Mouse (Mus musculus): ENCODE measurements around the gene Srrm4. TPM values are rescaled to one million over a fixed set of nuclear protein-coding genes. Genes with fewer than 3 reads are reported as not detected.

Gene Srrm4
- polyA plus RNA-seq, 1 experiment from 2014 or later = 32.0 TPM

DNA sequence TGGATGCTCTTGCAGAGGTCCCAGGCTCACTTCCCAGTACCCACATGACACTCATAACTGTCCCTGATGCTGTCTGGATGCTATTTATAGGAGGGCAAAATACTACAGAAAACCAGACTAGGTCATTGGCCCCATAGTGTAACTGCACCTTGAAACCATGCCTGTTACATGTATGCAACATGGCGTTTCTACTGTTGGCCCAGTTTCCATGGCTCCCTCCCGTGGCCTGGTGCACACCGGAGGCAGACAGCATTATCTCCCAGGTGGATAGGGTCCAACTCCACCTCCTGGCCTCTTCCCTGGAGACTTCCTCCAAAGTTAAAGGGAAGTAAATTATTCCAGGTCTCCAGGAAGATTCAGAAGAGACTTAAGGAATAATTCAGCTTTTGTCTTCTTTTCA is 27.2 kb downstream of the Srrm4 start:
- no peak for DNase-seq (ENCODE audit: low spot score)
- Histone ChIP-seq H3K4me3 (ENCODE audit: low read depth, low read length) (no peak overlapping the region), H3K36me3 (ENCODE audit: control insufficient read depth, insufficient read depth, low read length) (no peaks in the 10 kb centered on the region), H3K9me3 (ENCODE audit: control insufficient read depth, low read length) (no peaks in the 10 kb centered on the region), H3K4me2 (replicated peaks; ENCODE audit: low read depth, low read length) (no peak overlapping the region), H3K9ac (ENCODE audit: low read depth, low read length) (no peak overlapping the region), H3K4me1 (replicated peaks; ENCODE audit: control insufficient read depth, insufficient read depth, low read length) (no peaks in the 10 kb centered on the region; the same call in 1 of the 2 replicates), H3K27ac (ENCODE audit: low read depth, low read length) (no peak overlapping the region), H3K27me3 (ENCODE audit: control insufficient read depth, insufficient read depth, low read length) (no peaks in the 10 kb centered on the region)
- ATAC-seq (ENCODE audit: low FRiP score) = no peak
- 88% methylated on average over 3 of the region's 3 CpGs for WGBS

GRCm38 (mm10) chr5:116563713-116564112 is 27.9 kb downstream of the Srrm4 start:
- ATAC-seq (ENCODE audit: low FRiP score) (no peak), DNase-seq (ENCODE audit: low spot score) (no peak)
- WGBS = 87% methylated on average over 6 of the region's 6 CpGs
- H3K4me2 ChIP-seq (replicated peaks; ENCODE audit: low read depth, low read length) = no peak overlapping the region
- no peaks in the 10 kb centered on the region for H3K36me3 ChIP-seq (ENCODE audit: control insufficient read depth, insufficient read depth, low read length)
- no peaks in the 10 kb centered on the region for H3K9me3 ChIP-seq (ENCODE audit: control insufficient read depth, low read length)
- H3K4me3 ChIP-seq (ENCODE audit: low read depth, low read length) = no peak overlapping the region
- no peak overlapping the region for H3K27ac ChIP-seq (ENCODE audit: low read depth, low read length)
- no peaks in the 10 kb centered on the region for H3K4me1 ChIP-seq (replicated peaks; ENCODE audit: control insufficient read depth, insufficient read depth, low read length)
- no peaks in the 10 kb centered on the region for H3K27me3 ChIP-seq (ENCODE audit: control insufficient read depth, insufficient read depth, low read length)
- H3K9ac ChIP-seq (ENCODE audit: low read depth, low read length) = no peak overlapping the region

GRCm38 (mm10) chr5:116559091-116559490 is 32.5 kb downstream of the Srrm4 start:
- Histone ChIP-seq H3K4me1 (replicated peaks; ENCODE audit: control insufficient read depth, insufficient read depth, low read length) (peaks cover 4% of the 10 kb centered on the region; the same call in 1 of the 2 replicates), H3K4me2 (replicated peaks; ENCODE audit: low read depth, low read length) (no peak overlapping the region), H3K9ac (ENCODE audit: low read depth, low read length) (no peak overlapping the region), H3K9me3 (ENCODE audit: control insufficient read depth, low read length) (no peaks in the 10 kb centered on the region), H3K27me3 (ENCODE audit: control insufficient read depth, insufficient read depth, low read length) (no peaks in the 10 kb centered on the region), H3K36me3 (ENCODE audit: control insufficient read depth, insufficient read depth, low read length) (no peaks in the 10 kb centered on the region), H3K27ac (ENCODE audit: low read depth, low read length) (no peak overlapping the region), H3K4me3 (ENCODE audit: low read depth, low read length) (no peak overlapping the region)
- WGBS = 80% methylated on average over 7 of the region's 7 CpGs
- ATAC-seq (ENCODE audit: low FRiP score) = no peak
- DNase-seq (ENCODE audit: low spot score) = no peak

DNA sequence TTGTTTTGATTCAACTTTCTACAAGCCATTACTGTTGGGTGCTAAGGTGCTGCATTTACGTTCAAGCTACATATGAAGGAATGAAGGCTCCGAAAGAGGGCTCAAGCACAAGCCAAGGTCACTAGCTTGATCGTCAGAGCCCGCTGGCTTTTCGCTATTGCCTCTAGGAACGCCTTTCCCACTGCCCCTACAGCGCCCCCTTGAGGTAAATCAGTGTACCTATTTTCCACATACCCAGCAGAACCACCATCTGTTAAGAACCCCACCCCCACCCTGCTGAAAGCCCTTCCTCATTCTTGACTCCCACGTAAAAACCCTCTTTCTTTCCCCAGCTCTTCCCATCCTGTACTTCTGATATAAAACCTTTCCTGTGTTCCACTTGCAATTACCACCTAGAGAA is 35.0 kb downstream of the Srrm4 start:
- H3K36me3 ChIP-seq (ENCODE audit: control insufficient read depth, insufficient read depth, low read length) = no peaks in the 10 kb centered on the region
- no peak overlapping the region for H3K9ac ChIP-seq (ENCODE audit: low read depth, low read length)
- H3K27ac ChIP-seq (ENCODE audit: low read depth, low read length) = no peak overlapping the region
- peaks cover 6% of the 10 kb centered on the region; the same call in 1 of the 2 replicates for H3K4me1 ChIP-seq (replicated peaks; ENCODE audit: control insufficient read depth, insufficient read depth, low read length)
- 39% methylated on average over 8 of the region's 8 CpGs for WGBS
- no peaks in the 10 kb centered on the region for H3K27me3 ChIP-seq (ENCODE audit: control insufficient read depth, insufficient read depth, low read length)
- DNase-seq (ENCODE audit: low spot score) = peak; percentile 27
- no peak overlapping the region for H3K4me2 ChIP-seq (replicated peaks; ENCODE audit: low read depth, low read length)
- no peak for ATAC-seq (ENCODE audit: low FRiP score)
- no peaks in the 10 kb centered on the region for H3K9me3 ChIP-seq (ENCODE audit: control insufficient read depth, low read length)
- H3K4me3 ChIP-seq (ENCODE audit: low read depth, low read length) = no peak overlapping the region

GRCm38 (mm10) chr5:116553868-116554267 is 37.7 kb downstream of the Srrm4 start:
- Histone ChIP-seq H3K27ac (ENCODE audit: low read depth, low read length) (no peak overlapping the region), H3K36me3 (ENCODE audit: control insufficient read depth, insufficient read depth, low read length) (no peaks in the 10 kb centered on the region), H3K9me3 (ENCODE audit: control insufficient read depth, low read length) (no peaks in the 10 kb centered on the region), H3K9ac (ENCODE audit: low read depth, low read length) (no peak overlapping the region), H3K4me2 (replicated peaks; ENCODE audit: low read depth, low read length) (no peak overlapping the region), H3K4me3 (ENCODE audit: low read depth, low read length) (no peak overlapping the region), H3K4me1 (replicated peaks; ENCODE audit: control insufficient read depth, insufficient read depth, low read length) (peaks cover 6% of the 10 kb centered on the region; the same call in 1 of the 2 replicates), H3K27me3 (ENCODE audit: control insufficient read depth, insufficient read depth, low read length) (no peaks in the 10 kb centered on the region)
- peak; percentile 63 for DNase-seq (ENCODE audit: low spot score)
- ATAC-seq (ENCODE audit: low FRiP score) = peak; percentile 56
- 7% methylated on average over 5 of the region's 5 CpGs for WGBS

DNA sequence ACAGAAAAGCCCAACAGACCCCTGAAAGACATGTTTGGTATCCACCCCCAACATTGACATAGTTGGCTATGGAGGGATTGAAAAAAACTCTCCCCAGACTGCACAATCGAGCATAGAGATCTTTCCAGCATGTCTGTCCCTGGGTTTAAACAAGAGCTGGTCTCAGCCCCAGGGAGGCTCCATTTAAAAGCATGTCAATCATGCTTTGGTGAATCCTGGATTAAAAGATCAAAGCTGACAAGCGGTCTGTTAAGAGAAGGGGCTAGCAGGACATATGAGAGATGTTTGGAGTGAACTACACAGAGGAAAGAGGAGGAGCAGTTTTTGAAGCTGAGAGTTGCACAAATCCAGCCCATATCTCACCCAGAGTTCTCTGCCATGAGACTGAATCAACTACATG is 38.5 kb downstream of the Srrm4 start:
- Histone ChIP-seq H3K36me3 (ENCODE audit: control insufficient read depth, insufficient read depth, low read length) (no peaks in the 10 kb centered on the region), H3K4me3 (ENCODE audit: low read depth, low read length) (no peak overlapping the region), H3K9ac (ENCODE audit: low read depth, low read length) (no peak overlapping the region), H3K27me3 (ENCODE audit: control insufficient read depth, insufficient read depth, low read length) (no peaks in the 10 kb centered on the region), H3K4me2 (replicated peaks; ENCODE audit: low read depth, low read length) (no peak overlapping the region), H3K9me3 (ENCODE audit: control insufficient read depth, low read length) (no peaks in the 10 kb centered on the region), H3K27ac (ENCODE audit: low read depth, low read length) (no peak overlapping the region), H3K4me1 (replicated peaks; ENCODE audit: control insufficient read depth, insufficient read depth, low read length) (peaks cover 6% of the 10 kb centered on the region; the same call in 1 of the 2 replicates)
- whole genome bisulfite sequencing = 52% methylated on average over 2 of the region's 2 CpGs
- ATAC-seq (ENCODE audit: low FRiP score) (no peak), DNase-seq (ENCODE audit: low spot score) (no peak)

DNA sequence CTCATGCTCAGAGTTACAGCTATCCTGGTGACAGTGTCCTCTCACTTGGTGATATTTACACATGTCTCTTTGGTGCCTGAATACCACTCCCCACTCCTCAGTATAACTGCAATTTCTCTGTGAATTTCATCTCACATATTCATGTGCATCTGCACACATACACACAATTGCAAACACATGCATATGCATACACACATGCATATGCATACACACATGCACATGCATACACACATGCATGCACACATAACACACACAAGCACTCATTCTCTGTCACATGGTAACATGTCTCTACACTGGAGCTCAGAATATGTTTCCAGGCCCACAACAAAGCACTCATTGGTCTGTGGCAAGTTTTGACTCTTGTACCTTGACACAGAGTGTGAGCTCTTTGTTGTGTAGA is 39.0 kb downstream of the Srrm4 start:
- Histone ChIP-seq H3K27ac (ENCODE audit: low read depth, low read length) (no peak overlapping the region), H3K4me2 (replicated peaks; ENCODE audit: low read depth, low read length) (no peak overlapping the region), H3K27me3 (ENCODE audit: control insufficient read depth, insufficient read depth, low read length) (no peaks in the 10 kb centered on the region), H3K4me1 (replicated peaks; ENCODE audit: control insufficient read depth, insufficient read depth, low read length) (peaks cover 6% of the 10 kb centered on the region; the same call in 1 of the 2 replicates), H3K9ac (ENCODE audit: low read depth, low read length) (no peak overlapping the region), H3K9me3 (ENCODE audit: control insufficient read depth, low read length) (no peaks in the 10 kb centered on the region), H3K4me3 (ENCODE audit: low read depth, low read length) (no peak overlapping the region), H3K36me3 (ENCODE audit: control insufficient read depth, insufficient read depth, low read length) (peaks cover 2% of the 10 kb centered on the region; the same call in 1 of the 2 replicates)
- DNase-seq (ENCODE audit: low spot score) (no peak), ATAC-seq (ENCODE audit: low FRiP score) (no peak)

GRCm38 (mm10) chr5:116545746-116546145 is 45.9 kb downstream of the Srrm4 start:
- Histone ChIP-seq H3K4me3 (ENCODE audit: low read depth, low read length) (no peak overlapping the region), H3K9me3 (ENCODE audit: control insufficient read depth, low read length) (no peaks in the 10 kb centered on the region), H3K27ac (ENCODE audit: low read depth, low read length) (no peak overlapping the region), H3K4me1 (replicated peaks; ENCODE audit: control insufficient read depth, insufficient read depth, low read length) (no peaks in the 10 kb centered on the region), H3K27me3 (ENCODE audit: control insufficient read depth, insufficient read depth, low read length) (no peaks in the 10 kb centered on the region), H3K9ac (ENCODE audit: low read depth, low read length) (no peak overlapping the region), H3K4me2 (replicated peaks; ENCODE audit: low read depth, low read length) (no peak overlapping the region), H3K36me3 (ENCODE audit: control insufficient read depth, insufficient read depth, low read length) (peaks cover 10% of the 10 kb centered on the region; the same call in 1 of the 2 replicates)
- ATAC-seq (ENCODE audit: low FRiP score) (no peak), DNase-seq (ENCODE audit: low spot score) (peak; percentile 57)
- WGBS = 38% methylated on average over 11 of the region's 11 CpGs

GRCm38 (mm10) chr5:116542317-116542716 is 49.3 kb downstream of the Srrm4 start:
- no peak for ATAC-seq (ENCODE audit: low FRiP score)
- no peak for DNase-seq (ENCODE audit: low spot score)
- H3K4me3 ChIP-seq (ENCODE audit: low read depth, low read length) = no peak overlapping the region
- WGBS = 65% methylated on average over 7 of the region's 7 CpGs
- peaks cover 6% of the 10 kb centered on the region; the same call in 1 of the 2 replicates for H3K36me3 ChIP-seq (ENCODE audit: control insufficient read depth, insufficient read depth, low read length)
- H3K4me1 ChIP-seq (replicated peaks; ENCODE audit: control insufficient read depth, insufficient read depth, low read length) = peaks cover 6% of the 10 kb centered on the region; the same call in 1 of the 2 replicates
- H3K4me2 ChIP-seq (replicated peaks; ENCODE audit: low read depth, low read length) = no peak overlapping the region
- no peak overlapping the region for H3K27ac ChIP-seq (ENCODE audit: low read depth, low read length)
- no peaks in the 10 kb centered on the region for H3K9me3 ChIP-seq (ENCODE audit: control insufficient read depth, low read length)
- H3K9ac ChIP-seq (ENCODE audit: low read depth, low read length) = no peak overlapping the region
- H3K27me3 ChIP-seq (ENCODE audit: control insufficient read depth, insufficient read depth, low read length) = no peaks in the 10 kb centered on the region
